Mouse (Mus musculus) yolk sac, embryonic 10.5 days (tissue): Measurements from ENCODE around the gene Fermt1.

Source experiments
- DNase-seq: peaks from one replicate; pipeline ENCODE4 v3.0.0-alpha.2; 2017; ENCODE audit warnings: low spot score

The Fermt1 gene

GRCm38 (mm10) chr2:132860435-132860834, 85.3 kb downstream of the Fermt1 start:
- no peak for DNase-seq

- no peak for DNase-seq
Observed at GRCm38 (mm10) chr2:132856333-132856732, 89.4 kb downstream of the Fermt1 start.
